Mouse (Mus musculus): ENCODE results near the gene Spout1. TPM values are rescaled to one million over a fixed set of nuclear protein-coding genes. Genes with fewer than 3 reads are reported as not detected.
"Not testable (repeated sequence)": the region's sequence is repeated elsewhere in the genome, so short reads cannot be mapped to it uniquely, and the experiment has no call there.

Gene Spout1
- polyA plus RNA-seq, 1 experiment from 2014 or later, result 63.9 TPM

DNA sequence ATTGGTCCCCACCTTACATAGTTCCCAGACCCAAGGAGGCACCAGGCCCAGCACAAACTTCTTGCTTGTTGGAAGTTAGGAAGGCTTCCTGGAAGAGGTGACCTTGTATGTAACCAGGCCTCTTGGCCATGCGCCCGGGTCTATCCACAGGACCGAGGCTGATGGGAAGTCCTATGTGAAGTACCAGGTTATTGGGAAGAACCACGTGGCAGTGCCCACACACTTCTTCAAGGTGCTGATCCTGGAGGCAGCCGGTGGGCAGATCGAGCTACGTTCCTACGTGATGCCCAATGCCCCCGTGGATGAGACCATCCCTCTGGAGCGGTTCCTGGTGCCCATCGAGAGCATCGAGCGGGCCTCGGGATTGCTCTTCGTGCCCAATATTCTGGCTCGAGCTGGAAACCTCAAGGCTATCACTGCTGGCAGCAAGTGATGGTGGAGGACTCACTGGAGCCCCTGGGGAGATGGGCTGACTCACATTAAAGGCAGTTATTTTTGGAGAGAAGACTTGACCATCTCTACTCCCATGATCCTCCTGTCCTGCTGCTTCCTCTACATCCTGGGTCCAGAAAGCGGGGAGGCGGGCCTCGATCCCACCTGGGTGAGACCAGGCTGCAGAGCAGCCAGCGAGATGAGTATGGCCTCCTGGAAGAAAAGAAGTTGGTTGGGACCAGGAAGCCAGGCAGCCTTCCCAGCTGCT, 4.6 kb downstream of the Spout1 start:
- Histone ChIP-seq H3K36me3 (peaks cover 44% of the 10 kb centered on the region), H3K9me3 (replicated peaks) (no peaks in the 10 kb centered on the region), H3K27ac (no peak overlapping the region), H3K4me2 (replicated peaks) (no peak overlapping the region), H3K4me1 (peaks cover 19% of the 10 kb centered on the region), H3K4me3 (no peak overlapping the region), H3K9ac (no peak overlapping the region), H3K27me3 (no peaks in the 10 kb centered on the region)
- ATAC-seq (ENCODE audit: low FRiP score), result no peak
- 96% methylated on average over 20 of the region's 20 CpGs for WGBS

DNA sequence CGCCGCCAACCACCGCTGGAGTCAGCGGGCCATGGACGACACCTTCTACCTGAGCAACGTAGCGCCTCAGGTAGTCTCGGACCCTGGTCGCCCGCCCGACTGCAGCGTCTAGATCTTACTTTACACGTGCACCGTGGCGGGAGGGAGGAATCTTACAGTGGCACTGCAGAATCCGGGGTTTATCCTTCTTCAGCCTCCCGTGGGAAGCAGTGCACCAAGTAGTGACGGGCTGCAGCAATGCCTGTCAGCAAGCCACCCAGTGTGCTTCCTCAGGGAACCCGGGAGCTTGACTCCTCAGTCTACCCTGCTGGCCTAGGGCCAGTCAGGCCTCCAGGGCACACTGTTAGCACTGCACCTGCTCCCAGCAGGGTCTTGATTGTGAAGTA, 6.3 kb downstream of the Spout1 start:
- peak overlapping the region; percentile 81 for H3K9ac ChIP-seq
- peak overlapping the region; percentile 94 for H3K4me2 ChIP-seq (replicated peaks)
- no peaks in the 10 kb centered on the region for H3K27me3 ChIP-seq
- peaks cover 43% of the 10 kb centered on the region for H3K36me3 ChIP-seq
- peak; percentile 9; the same call in 1 of the 2 replicates for ATAC-seq (ENCODE audit: low FRiP score)
- WGBS, result 2% methylated on average over 19 of the region's 19 CpGs
- H3K27ac ChIP-seq, result peak overlapping the region; percentile 94
- H3K9me3 ChIP-seq (replicated peaks), result peaks cover 2% of the 10 kb centered on the region; the same call in 1 of the 2 replicates
- peak overlapping the region; percentile 71 for H3K4me3 ChIP-seq
- H3K4me1 ChIP-seq, result peaks cover 9% of the 10 kb centered on the region

DNA sequence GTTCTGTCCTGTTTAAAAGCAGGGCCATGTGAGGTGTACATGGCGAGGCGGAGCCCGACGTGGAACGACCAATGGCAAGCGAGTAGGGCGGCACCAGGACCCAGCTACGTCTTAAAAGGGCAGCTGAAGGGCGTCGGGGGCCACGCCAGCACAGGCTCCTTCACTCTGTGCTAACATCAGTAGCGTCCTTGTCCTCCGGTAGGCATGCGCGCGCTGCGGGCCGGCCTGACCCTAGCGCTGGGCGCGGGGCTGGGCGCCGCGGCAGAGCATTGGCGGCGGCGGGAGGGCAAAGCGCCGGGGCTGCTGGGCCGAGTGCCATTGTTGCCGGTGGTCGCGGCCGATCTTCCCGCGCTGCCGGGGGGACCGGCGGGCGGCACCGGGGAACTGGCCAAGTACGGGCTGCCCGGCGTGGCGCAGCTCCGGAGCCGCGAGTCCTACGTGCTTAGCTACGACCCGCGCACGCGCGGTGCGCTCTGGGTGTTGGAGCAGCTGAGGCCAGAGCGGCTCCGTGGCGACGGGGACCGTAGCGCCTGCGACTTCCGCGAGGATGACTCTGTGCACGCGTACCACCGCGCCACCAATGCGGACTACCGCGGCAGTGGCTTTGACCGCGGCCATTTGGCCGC, 6.8 kb downstream of the Spout1 start, which contains the start of gene Endog:
Gene Endog, plus strand, starts transcription at position 123 of the 626 bp plus-strand sequence.
- Histone ChIP-seq H3K27ac (peak within 1 kb of the TSS; percentile 94), H3K36me3 (peaks cover 38% of the 10 kb centered on the region), H3K4me1 (peaks cover 8% of the 10 kb centered on the region), H3K9me3 (replicated peaks) (peaks cover 8% of the 10 kb centered on the region), H3K9ac (peak within 1 kb of the TSS; percentile 81), H3K4me3 (peak within 1 kb of the TSS; percentile 71), H3K4me2 (replicated peaks) (peak within 1 kb of the TSS; percentile 94), H3K27me3 (no peaks in the 10 kb centered on the region)
- ATAC-seq (ENCODE audit: low FRiP score), result peak; percentile 97
- WGBS, result under 1% methylated on average over 75 of the region's 75 CpGs

DNA sequence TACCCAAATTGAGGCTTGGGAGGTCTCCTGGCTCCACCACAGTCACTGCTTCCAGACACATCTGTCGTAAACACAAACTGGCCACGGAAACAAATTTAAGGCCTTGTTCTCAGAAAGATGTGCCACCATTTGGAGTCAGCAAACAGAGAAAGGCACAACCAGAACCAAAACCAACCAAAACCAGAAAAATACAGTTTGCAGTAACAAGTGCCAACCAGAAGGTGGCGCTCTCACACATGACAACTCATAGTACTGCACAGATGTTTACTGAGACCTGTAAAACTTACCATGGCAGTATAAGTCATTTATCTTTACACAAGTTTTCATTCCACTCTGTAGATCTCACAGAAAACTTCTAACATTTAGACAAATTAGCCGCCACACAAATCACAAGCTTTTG, 11.6 kb downstream of the Spout1 start:
- 61% methylated on average over 4 of the region's 4 CpGs for WGBS
- ATAC-seq (ENCODE audit: low FRiP score), result no peak
- Histone ChIP-seq H3K4me1 (no peaks in the 10 kb centered on the region; the same call in 1 of the 2 replicates), H3K4me2 (replicated peaks) (no peak overlapping the region), H3K9me3 (replicated peaks) (peaks cover 15% of the 10 kb centered on the region), H3K27ac (no peak overlapping the region), H3K4me3 (no peak overlapping the region), H3K27me3 (no peaks in the 10 kb centered on the region), H3K36me3 (no peaks in the 10 kb centered on the region), H3K9ac (no peak overlapping the region)

DNA sequence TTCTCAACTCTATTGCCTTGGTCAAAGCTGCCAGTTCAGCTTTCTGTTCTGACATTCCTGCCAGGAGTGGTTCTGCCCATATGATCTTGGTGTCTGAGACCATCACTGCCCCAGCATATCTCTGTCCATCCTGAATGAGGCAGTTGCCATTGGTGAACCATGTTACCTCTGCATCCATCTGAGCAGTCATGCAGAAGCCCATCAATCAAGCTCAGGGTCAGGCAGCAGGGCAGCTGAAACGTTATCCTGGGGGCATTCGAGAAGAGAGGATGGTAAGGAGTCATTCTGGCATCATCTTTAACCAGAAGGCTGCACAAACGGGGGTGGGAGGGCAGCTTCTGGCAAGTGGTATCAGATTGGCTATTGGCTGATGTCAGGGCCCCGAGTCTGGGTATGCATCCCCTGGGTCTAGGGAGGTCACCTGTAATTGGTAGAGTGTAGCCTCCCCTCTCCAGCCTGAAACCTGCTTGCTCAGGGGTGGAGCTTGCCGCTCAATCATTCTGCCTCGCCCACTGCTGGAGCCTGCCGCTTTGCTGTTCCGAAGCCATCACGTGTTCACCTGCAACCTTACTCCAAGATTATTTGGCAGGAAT, 13.8 kb downstream of the Spout1 start:
- Histone ChIP-seq H3K9ac (no peak overlapping the region), H3K27me3 (no peaks in the 10 kb centered on the region), H3K4me1 (no peaks in the 10 kb centered on the region), H3K27ac (no peak overlapping the region), H3K4me3 (no peak overlapping the region), H3K4me2 (replicated peaks) (no peak overlapping the region), H3K9me3 (replicated peaks) (peaks cover 15% of the 10 kb centered on the region), H3K36me3 (no peaks in the 10 kb centered on the region)
- 49% methylated on average over 9 of the region's 9 CpGs for WGBS
- no peak for ATAC-seq (ENCODE audit: low FRiP score)

DNA sequence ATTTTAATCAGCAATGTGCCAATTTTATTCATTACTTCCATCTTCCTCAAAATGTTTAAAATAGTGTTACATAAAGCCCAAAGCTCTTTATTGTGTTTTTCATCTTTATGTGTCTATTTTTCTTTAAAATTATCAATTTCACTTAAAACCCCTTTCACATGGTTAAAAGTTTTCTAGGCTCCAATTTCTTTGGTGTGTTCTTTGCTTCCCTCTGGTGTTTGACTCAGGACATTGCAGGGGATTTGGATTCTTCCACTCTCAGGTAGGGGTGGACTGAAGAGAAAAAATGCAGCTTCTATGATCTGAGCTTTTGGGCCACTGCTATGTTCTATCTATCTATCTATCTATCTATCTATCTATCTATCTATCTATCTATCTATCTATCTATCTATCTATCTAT, 16.4 kb downstream of the Spout1 start:
- H3K4me2 ChIP-seq (replicated peaks), result no peak overlapping the region
- no peak for ATAC-seq (ENCODE audit: low FRiP score)

DNA sequence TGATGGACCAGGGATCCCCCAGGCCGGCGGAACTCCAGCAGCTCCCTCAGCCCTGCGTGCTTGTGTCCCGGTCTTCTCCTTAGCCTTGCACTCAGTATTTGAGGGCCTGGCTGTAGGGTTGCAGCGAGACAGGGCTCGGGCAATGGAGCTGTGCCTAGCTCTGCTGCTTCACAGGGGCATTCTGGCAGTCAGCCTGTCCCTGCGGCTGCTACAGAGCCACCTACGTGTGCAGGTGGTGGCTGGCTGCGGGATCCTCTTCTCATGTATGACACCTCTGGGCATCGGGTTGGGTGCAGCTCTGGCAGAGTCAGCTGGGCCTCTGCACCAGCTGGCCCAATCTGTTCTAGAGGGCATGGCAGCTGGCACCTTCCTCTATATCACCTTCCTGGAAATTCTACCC, 18.4 kb downstream of the Spout1 start:
- H3K27ac ChIP-seq; H3K4me2 ChIP-seq (replicated peaks); H3K36me3 ChIP-seq; H3K27me3 ChIP-seq; H3K9me3 ChIP-seq (replicated peaks); H3K4me3 ChIP-seq; ATAC-seq (ENCODE audit: low FRiP score); H3K9ac ChIP-seq; H3K4me1 ChIP-seq: not testable (repeated sequence)
- WGBS, result 84% methylated on average over 9 of the region's 10 CpGs

More for the DNA sequence above, 16.4 kb downstream of the Spout1 start:
- no peaks in the 10 kb centered on the region for H3K27me3 ChIP-seq
- H3K36me3 ChIP-seq, result no peaks in the 10 kb centered on the region
- no peak overlapping the region for H3K4me3 ChIP-seq
- H3K4me1 ChIP-seq, result no peaks in the 10 kb centered on the region
- H3K9me3 ChIP-seq (replicated peaks), result peaks cover 10% of the 10 kb centered on the region
- no peak overlapping the region for H3K27ac ChIP-seq
- no peak overlapping the region for H3K9ac ChIP-seq

DNA sequence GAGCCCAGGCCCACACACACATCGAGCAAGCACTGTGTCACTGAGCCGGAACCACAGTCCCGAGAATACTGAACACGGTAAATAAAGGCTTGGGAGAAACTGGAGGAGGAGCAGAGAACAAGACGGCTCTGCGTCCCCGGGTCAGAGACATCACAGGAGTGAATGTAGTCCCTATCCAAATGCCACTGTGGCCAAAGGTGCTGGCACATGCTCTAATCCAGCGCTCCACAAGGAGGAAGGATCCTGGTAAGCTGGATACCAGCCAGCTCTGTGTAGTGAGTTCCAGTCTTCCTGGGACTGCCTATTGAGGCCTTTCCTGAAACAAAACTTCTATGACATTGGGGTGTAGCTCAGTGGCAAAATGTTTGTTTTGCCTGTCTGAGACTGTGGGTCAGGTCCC, 25.6 kb downstream of the Spout1 start:
- Histone ChIP-seq H3K9me3 (replicated peaks) (no peaks in the 10 kb centered on the region), H3K36me3 (peaks cover 44% of the 10 kb centered on the region), H3K27me3 (no peaks in the 10 kb centered on the region), H3K4me3 (no peak overlapping the region), H3K4me1 (no peaks in the 10 kb centered on the region), H3K27ac (no peak overlapping the region), H3K9ac (no peak overlapping the region), H3K4me2 (replicated peaks) (no peak overlapping the region)
- 77% methylated on average over 8 of the region's 8 CpGs for WGBS
- ATAC-seq (ENCODE audit: low FRiP score), result no peak

DNA sequence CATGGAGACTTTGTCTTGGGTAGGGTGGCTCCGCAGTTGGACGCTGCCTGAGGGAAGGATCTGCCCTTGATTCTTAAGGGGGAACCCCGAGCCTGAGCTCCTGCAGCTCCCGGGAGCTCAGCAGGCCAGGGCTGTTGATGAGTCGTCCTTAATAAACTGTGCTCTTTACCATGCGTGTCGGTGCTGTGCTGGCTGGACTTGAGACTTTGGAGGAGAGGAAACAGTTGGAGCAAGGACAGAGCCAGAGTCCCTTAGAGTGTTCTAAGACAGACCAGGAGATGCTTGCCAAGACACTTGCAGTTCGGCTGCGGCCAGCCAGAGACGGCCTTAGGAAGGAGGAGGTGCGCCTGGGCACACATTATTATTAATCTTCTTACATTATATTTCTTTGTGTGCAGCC, 26.4 kb downstream of the Spout1 start:
- Histone ChIP-seq H3K27ac (no peak overlapping the region), H3K4me3 (no peak overlapping the region), H3K4me1 (no peaks in the 10 kb centered on the region), H3K9ac (no peak overlapping the region), H3K9me3 (replicated peaks) (no peaks in the 10 kb centered on the region), H3K4me2 (replicated peaks) (no peak overlapping the region), H3K27me3 (no peaks in the 10 kb centered on the region), H3K36me3 (peaks cover 51% of the 10 kb centered on the region)
- 92% methylated on average over 11 of the region's 11 CpGs for WGBS
- ATAC-seq (ENCODE audit: low FRiP score), result no peak

DNA sequence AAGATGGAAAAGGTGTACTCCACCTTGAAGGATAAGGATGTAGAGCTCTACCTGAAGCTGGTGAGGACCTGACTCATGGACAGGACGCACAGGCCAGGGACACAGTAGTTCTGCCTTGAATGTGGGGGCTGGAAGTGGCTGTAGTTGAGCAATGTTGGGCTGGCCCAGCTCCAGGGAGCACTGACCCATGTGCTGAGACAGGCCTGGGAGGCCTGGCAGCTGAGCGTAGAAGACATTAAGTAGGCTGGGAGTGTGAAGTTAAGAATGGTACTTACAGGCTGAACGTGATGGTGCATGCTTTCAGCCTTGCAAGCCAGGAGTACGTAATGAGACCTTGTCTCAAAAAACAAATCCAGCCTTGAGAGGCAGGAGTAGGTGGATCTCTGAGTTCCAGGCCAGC, 30.8 kb downstream of the Spout1 start:
- no peak overlapping the region for H3K4me3 ChIP-seq
- no peak for ATAC-seq (ENCODE audit: low FRiP score)
- H3K9me3 ChIP-seq (replicated peaks), result no peaks in the 10 kb centered on the region
- H3K4me1 ChIP-seq, result no peaks in the 10 kb centered on the region
- peaks cover 91% of the 10 kb centered on the region for H3K36me3 ChIP-seq
- no peaks in the 10 kb centered on the region for H3K27me3 ChIP-seq
- no peak overlapping the region for H3K27ac ChIP-seq
- H3K4me2 ChIP-seq (replicated peaks), result no peak overlapping the region
- no peak overlapping the region for H3K9ac ChIP-seq
- 95% methylated on average over 4 of the region's 4 CpGs for WGBS

DNA sequence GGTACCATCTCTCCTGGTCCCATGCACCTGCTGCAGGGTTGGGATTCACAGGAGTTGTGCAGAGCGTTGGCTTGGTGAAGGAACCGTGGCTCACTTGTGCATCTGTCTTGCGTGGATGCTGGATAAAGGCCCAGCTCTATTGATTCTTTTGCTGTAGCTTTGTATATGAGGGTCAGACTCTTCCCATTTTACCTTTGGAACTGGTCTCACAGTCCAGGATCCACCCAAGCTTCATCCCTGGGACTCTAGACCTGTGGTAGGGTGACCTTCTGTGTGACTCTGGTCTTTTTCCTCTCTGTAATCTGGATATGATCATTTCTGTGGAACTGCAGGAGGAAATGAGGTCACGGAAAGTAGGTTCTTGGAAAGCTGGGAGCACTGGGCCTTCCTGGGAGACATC, 33.8 kb downstream of the Spout1 start:
- no peak overlapping the region for H3K9ac ChIP-seq
- H3K36me3 ChIP-seq, result peaks cover 89% of the 10 kb centered on the region
- H3K4me2 ChIP-seq (replicated peaks), result no peak overlapping the region
- WGBS, result 94% methylated on average over 4 of the region's 4 CpGs
- no peaks in the 10 kb centered on the region for H3K9me3 ChIP-seq (replicated peaks)
- H3K4me3 ChIP-seq, result no peak overlapping the region
- no peak overlapping the region for H3K27ac ChIP-seq
- no peaks in the 10 kb centered on the region for H3K4me1 ChIP-seq
- no peaks in the 10 kb centered on the region for H3K27me3 ChIP-seq
- no peak for ATAC-seq (ENCODE audit: low FRiP score)

DNA sequence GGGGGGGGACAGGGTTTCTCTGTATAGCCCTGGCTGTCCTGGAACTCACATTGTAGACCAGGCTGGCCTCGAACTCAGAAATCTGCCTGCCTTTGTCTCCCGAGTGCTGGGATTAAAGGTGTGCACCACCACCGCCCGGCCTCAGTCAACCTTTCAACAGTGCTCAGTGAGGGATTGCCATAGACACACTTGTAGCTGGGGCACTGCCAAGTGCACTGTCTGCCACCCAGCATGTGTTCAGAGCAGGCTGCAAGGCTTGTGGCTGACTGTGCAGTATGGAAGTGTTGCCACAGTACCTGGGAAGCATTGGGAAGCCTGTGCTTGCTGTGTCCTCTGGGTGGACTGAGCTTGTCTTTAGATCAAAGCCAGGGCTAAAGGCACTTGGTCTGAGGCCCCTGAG, 38.2 kb downstream of the Spout1 start:
- H3K9me3 ChIP-seq (replicated peaks); H3K4me1 ChIP-seq; ATAC-seq (ENCODE audit: low FRiP score); H3K9ac ChIP-seq; H3K4me3 ChIP-seq; H3K4me2 ChIP-seq (replicated peaks); H3K27me3 ChIP-seq; H3K27ac ChIP-seq: not testable (repeated sequence)
- peaks cover 64% of the 10 kb centered on the region for H3K36me3 ChIP-seq
- 95% methylated on average over 4 of the region's 4 CpGs for WGBS

All from hindbrain, embryonic 12.5 days (tissue).